Mouse (Mus musculus) CH12.LX (cell line): ENCODE data around the gene Fam185a. TPM values are rescaled to one million over a fixed set of nuclear protein-coding genes. Genes with fewer than 3 reads are reported as not detected.

Experiments
- DNase-seq: peaks from one replicate; pipeline ENCODE4 v3.0.0-alpha.2; 2013; ENCODE audit errors: extremely low read depth
- H3K27ac ChIP-seq: 2 replicates; pipeline ENCODE4 v1.5.1; 2012; ENCODE audit warnings: low read depth, mild to moderate bottlenecking, control low read depth, moderate library complexity; ENCODE audit not compliant: insufficient read depth
- H3K27me3 ChIP-seq: replicated peaks from 2 replicates; pipeline ENCODE3; 2012; ENCODE audit warnings: inconsistent platforms
- H3K36me3 ChIP-seq, 2 experiments: replicated peaks in 1 of 2; 2 replicates each; pipeline versions ENCODE3 to v1.6.1; 2012; ENCODE audit warnings: inconsistent platforms in 1 of 2, low read length in 1 of 2, mild to moderate bottlenecking in 1 of 2, mixed read lengths in 1 of 2, moderate library complexity in 1 of 2; ENCODE audit not compliant: control insufficient read depth in 1 of 2, insufficient read depth in 1 of 2
- H3K4me1 ChIP-seq, 2 experiments: 2 replicates each; pipeline ENCODE4 v1.6.1; 2012; ENCODE audit warnings: inconsistent platforms in 1 of 2, moderate library complexity in 1 of 2; ENCODE audit not compliant: insufficient read depth in 2 of 2, control insufficient read depth in 1 of 2
- H3K4me2 ChIP-seq: 2 replicates; pipeline ENCODE4 v1.6.1; 2012; ENCODE audit warnings: low read depth, mild to moderate bottlenecking, control low read depth; ENCODE audit not compliant: poor library complexity, insufficient read depth, severe bottlenecking
- H3K4me3 ChIP-seq, 3 experiments: fragments of 150-350 bp in 1 of 3; sonication (generic) in 1 of 3; replicated peaks in 1 of 3; 2 replicates each; pipeline versions ENCODE3 to v1.5.1; 2011 to 2012; ENCODE audit warnings: low read depth in 2 of 3, low read length in 2 of 3, mild to moderate bottlenecking in 2 of 3, moderate library complexity in 2 of 3, control low read depth in 1 of 3, improper control_type of control experiment in 1 of 3, inconsistent platforms in 1 of 3, mixed read lengths in 1 of 3; ENCODE audit not compliant: poor library complexity in 1 of 3
- H3K79me2 ChIP-seq: replicated peaks from 2 replicates; pipeline ENCODE4 v1.6.1; 2012; ENCODE audit warnings: mild to moderate bottlenecking, moderate library complexity; ENCODE audit not compliant: control insufficient read depth, poor library complexity, insufficient read depth, severe bottlenecking; ENCODE audit errors: extremely low read depth
- H3K9ac ChIP-seq: 2 replicates; pipeline ENCODE4 v1.6.1; 2012; ENCODE audit warnings: low read depth, mild to moderate bottlenecking, control low read depth, moderate library complexity; ENCODE audit not compliant: insufficient read depth
- H3K9me3 ChIP-seq: replicated peaks from 2 replicates; pipeline ENCODE3; 2012; ENCODE audit warnings: low read length, inconsistent platforms, mixed read lengths
- CTCF ChIP-seq, 2 experiments: IDR thresholded peaks in 1 of 2; conservative IDR thresholded peaks in 1 of 2; 2 replicates each; pipeline ENCODE4 v1.5.1; 2011 to 2012; ENCODE audit warnings: low read depth in 2 of 2, low read length in 2 of 2, improper control_type of control experiment in 1 of 2, inconsistent platforms in 1 of 2, mild to moderate bottlenecking in 1 of 2, moderate library complexity in 1 of 2
- E2F4 ChIP-seq: IDR thresholded peaks from 2 replicates; pipeline ENCODE4 v1.6.1; 2011; ENCODE audit warnings: low read depth, low read length, improper control_type of control experiment; ENCODE audit not compliant: insufficient replicate concordance
- EP300 ChIP-seq: IDR thresholded peaks from 2 replicates; pipeline ENCODE4 v1.6.1; 2011; ENCODE audit warnings: low read length, improper control_type of control experiment
- GABPA ChIP-seq: IDR thresholded peaks from 2 replicates; pipeline ENCODE4 v1.6.1; 2012; ENCODE audit warnings: low read depth, low read length, improper control_type of control experiment, inconsistent platforms; ENCODE audit not compliant: insufficient replicate concordance
- IRF4 ChIP-seq: IDR thresholded peaks from 2 replicates; pipeline ENCODE4 v1.6.1; 2014; ENCODE audit warnings: low read depth, mild to moderate bottlenecking, inconsistent platforms, low read length, improper control_type of control experiment
- JUN ChIP-seq: IDR thresholded peaks from 2 replicates; pipeline ENCODE4 v1.6.1; 2011; ENCODE audit warnings: low read depth, mild to moderate bottlenecking, low read length, improper control_type of control experiment, moderate library complexity; ENCODE audit not compliant: insufficient read depth
- MAX ChIP-seq: IDR thresholded peaks from 2 replicates; pipeline ENCODE4 v1.6.1; 2011; ENCODE audit warnings: low read length, improper control_type of control experiment
- MAZ ChIP-seq: IDR thresholded peaks from 2 replicates; pipeline ENCODE4 v1.6.1; 2012; ENCODE audit warnings: low read depth, mild to moderate bottlenecking, inconsistent platforms, low read length, improper control_type of control experiment, moderate library complexity
- MXI1 ChIP-seq: IDR thresholded peaks from 2 replicates; pipeline ENCODE4 v1.6.1; 2011; ENCODE audit warnings: mild to moderate bottlenecking, low read depth, low read length, improper control_type of control experiment
- MYC ChIP-seq: IDR thresholded peaks from 2 replicates; pipeline ENCODE4 v1.6.1; 2011; ENCODE audit warnings: low read depth, mild to moderate bottlenecking, improper control_type of control experiment, low read length
- NELFE ChIP-seq: IDR thresholded peaks from 2 replicates; pipeline ENCODE4 v1.6.1; 2011; ENCODE audit warnings: low read depth, low read length, improper control_type of control experiment
- POLR2AphosphoS2 ChIP-seq: IDR thresholded peaks from 2 replicates; pipeline ENCODE4 v1.6.1; 2011; ENCODE audit warnings: low read depth, low read length, improper control_type of control experiment
- RCOR1 ChIP-seq: conservative IDR thresholded peaks from 2 replicates; pipeline ENCODE4 v1.6.1; 2012; ENCODE audit warnings: low read depth, mild to moderate bottlenecking, inconsistent platforms, low read length, improper control_type of control experiment
- SIN3A ChIP-seq: IDR thresholded peaks from 2 replicates; pipeline ENCODE4 v1.6.1; 2012; ENCODE audit warnings: low read length, improper control_type of control experiment, inconsistent platforms
- UBTF ChIP-seq: IDR thresholded peaks from 2 replicates; pipeline ENCODE4 v1.6.1; 2012; ENCODE audit warnings: low read depth, mild to moderate bottlenecking, inconsistent platforms, low read length, improper control_type of control experiment, moderate library complexity
- USF2 ChIP-seq: conservative IDR thresholded peaks from 2 replicates; pipeline ENCODE4 v1.6.1; 2011; ENCODE audit warnings: low read depth, low read length, improper control_type of control experiment
- ZC3H11A ChIP-seq: IDR thresholded peaks from 2 replicates; pipeline ENCODE4 v1.6.1; 2012; ENCODE audit warnings: low read depth, mild to moderate bottlenecking, inconsistent platforms, low read length, improper control_type of control experiment
- ZKSCAN1 ChIP-seq: IDR thresholded peaks from 2 replicates; pipeline ENCODE4 v1.6.1; 2012; ENCODE audit warnings: low read depth, inconsistent platforms, low read length, improper control_type of control experiment, borderline replicate concordance
- ZMIZ1 ChIP-seq: IDR thresholded peaks from 2 replicates; pipeline ENCODE4 v1.6.1; 2012; ENCODE audit warnings: low read depth, mild to moderate bottlenecking, inconsistent platforms, low read length, improper control_type of control experiment
- dilution Hi-C: fragments of 300-500 bp; cut with MboI; formaldehyde crosslinking; loops from 2 replicates; pipeline ENCODE4 v1.14.3; 2020; ENCODE audit warnings: low sequenced_read_pairs; ENCODE audit not compliant: extremely low pct_unique_long_range_greater_than_20kb, extremely low pct_ligation_motif_present
- in situ Hi-C: fragments of 300-500 bp; cut with MboI; formaldehyde crosslinking; loops from 3 replicates; pipeline ENCODE4 v1.14.3; 2019; ENCODE audit warnings: low sequenced_read_pairs, low pct_ligation_motif_present, low pct_unique_long_range_greater_than_20kb, mixed read lengths
- polyA plus RNA-seq: library from polyadenylated mRNA; unstranded; fragments of >175 nt; gene quantifications from 2 replicates; pipeline ENCODE4 v1.2.1, GENCODE M21; 2012; ENCODE audit warnings: low read depth; ENCODE audit not compliant: insufficient read length
- total RNA-seq, 2 experiments: library from RNA; depleted of rRNA; stranded (reverse); fragments of 300-350 nt in 1 of 2; fragments of >200 nt in 1 of 2; gene quantifications; 2 replicates each; pipeline ENCODE4 v1.2.3; 2012 to 2014

Gene Fam185a
- total and polyA plus RNA-seq, 3 experiments = 13.4 to 30.6 (median 16.1) TPM

- no peak overlapping the region for H3K9ac ChIP-seq
- H3K9me3 ChIP-seq = no peaks in the 10 kb centered on the region
- DNase-seq = no peak
- H3K4me1 ChIP-seq = peaks cover 9 to 22% of the 10 kb centered on the region in 2 experiments; a peak in 3 of 4 replicates
- no peaks in the 10 kb centered on the region for H3K27me3 ChIP-seq
- in situ Hi-C loops = no loop called here
- dilution Hi-C loops = no loop called here
- no peak for TF ChIP-seq USF2
- no peak for TF ChIP-seq ZKSCAN1
- no peak for TF ChIP-seq JUN
- TF ChIP-seq MYC = no peak
- no peak for TF ChIP-seq GABPA
- no peak for TF ChIP-seq ZC3H11A
- no peak for TF ChIP-seq NELFE
- H3K4me3 ChIP-seq = no peak overlapping the region
- no peak overlapping the region for H3K27ac ChIP-seq
- H3K79me2 ChIP-seq = no peaks in the 10 kb centered on the region
- no peak overlapping the region for H3K4me2 ChIP-seq
- H3K36me3 ChIP-seq = peaks cover 0 to 4% of the 10 kb centered on the region in 2 experiments
Measured at GRCm38 (mm10) chr5:21488506-21488905, 63.7 kb downstream of the Fam185a start.

GRCm38 (mm10) chr5:21489135-21489534 is 64.4 kb downstream of the Fam185a start:
- TF ChIP-seq CTCF (conservative IDR thresholded peaks at IDR 0.05 in 1 of 2, IDR thresholded peaks at IDR 0.05 in 1 of 2; ENCODE audit: low read depth in 2 of 2, low read length in 2 of 2) = no peak
- TF ChIP-seq SIN3A = no peak
- no peak for TF ChIP-seq ZMIZ1
- TF ChIP-seq UBTF = no peak
- no peak for TF ChIP-seq ZKSCAN1
- no peak for TF ChIP-seq RCOR1
- no peak for TF ChIP-seq POLR2AphosphoS2
- no peak for TF ChIP-seq ZC3H11A
- TF ChIP-seq IRF4 = no peak
- TF ChIP-seq MAX = no peak
- TF ChIP-seq USF2 = no peak
- TF ChIP-seq E2F4 = no peak
- TF ChIP-seq MXI1 = no peak
- no peak for TF ChIP-seq EP300
- TF ChIP-seq MAZ = no peak
- TF ChIP-seq, all 38 proteins: peak for 0
- in situ Hi-C loops = no loop called here

More at GRCm38 (mm10) chr5:21489135-21489534, 64.4 kb downstream of the Fam185a start:
- Histone ChIP-seq H3K4me3 (no peak overlapping the region), H3K36me3 (peaks cover 0 to under 1% of the 10 kb centered on the region in 2 experiments), H3K79me2 (no peaks in the 10 kb centered on the region), H3K27ac (no peak overlapping the region), H3K27me3 (no peaks in the 10 kb centered on the region), H3K9ac (no peak overlapping the region), H3K4me2 (no peak overlapping the region), H3K4me1 (peaks cover 13 to 28% of the 10 kb centered on the region in 2 experiments; a peak in 3 of 4 replicates), H3K9me3 (no peaks in the 10 kb centered on the region)
- no peak for DNase-seq
- dilution Hi-C loops = no loop called here
